Mouse (Mus musculus) lung, embryonic 15.5 days (tissue): ENCODE measurements around the gene Dhrs3. TPM values are rescaled to one million over a fixed set of nuclear protein-coding genes. Genes with fewer than 3 reads are reported as not detected.
A peak's percentile ranks its signal among the peaks of the same experiment; 100 is the strongest.

ENCODE experiments used
- ATAC-seq: fragments of 200-750 bp; cut with Nextera tagmentation; 2 replicates; pipeline ENCODE4 v1.8.0; 2017; ENCODE audit warnings: moderate number of reproducible peaks, borderline replicate concordance; ENCODE audit not compliant: low FRiP score, low TSS enrichment; ENCODE audit errors: extremely low read depth
- H3K27ac ChIP-seq: fragments of 300-500 bp; sonication (generic); 2 replicates; pipeline ENCODE4 v1.5.1; 2015; ENCODE audit warnings: moderate library complexity, mild to moderate bottlenecking, inconsistent platforms
- H3K27me3 ChIP-seq: fragments of 300-500 bp; sonication (generic); 2 replicates; pipeline ENCODE4 v1.6.1; 2015; ENCODE audit warnings: inconsistent platforms
- H3K36me3 ChIP-seq: fragments of 300-500 bp; sonication (generic); 2 replicates; pipeline ENCODE4 v1.6.1; 2015; ENCODE audit warnings: inconsistent platforms
- H3K4me1 ChIP-seq: fragments of 300-500 bp; sonication (generic); 2 replicates; pipeline ENCODE4 v1.6.1; 2015; ENCODE audit warnings: inconsistent platforms
- H3K4me2 ChIP-seq: fragments of 300-500 bp; sonication (generic); 2 replicates; pipeline ENCODE4 v1.6.1; 2015; ENCODE audit warnings: inconsistent platforms, mild to moderate bottlenecking, moderate library complexity
- H3K4me3 ChIP-seq: fragments of 300-500 bp; sonication (generic); 2 replicates; pipeline ENCODE4 v1.5.1; 2015; ENCODE audit warnings: mild to moderate bottlenecking, inconsistent platforms
- H3K9ac ChIP-seq: fragments of 300-500 bp; sonication (generic); 2 replicates; pipeline ENCODE4 v1.6.1; 2015; ENCODE audit warnings: inconsistent platforms
- H3K9me3 ChIP-seq: fragments of 300-500 bp; sonication (generic); 2 replicates; pipeline ENCODE4 v1.6.1; 2016; ENCODE audit warnings: inconsistent platforms
- WGBS: fragments of 180-500 bp; shearing (Covaris S2); methylation state at CpG from one replicate; pipeline ENCODE4 v1.1.7; 2015; 5-methylcytosine and 5-hydroxymethylcytosine counted together
- polyA plus RNA-seq: library from polyadenylated mRNA; unstranded; fragments of >200 nt; fragmentation: Nextera tagmentation; extraction: Ambion mirVana; gene quantifications from 2 replicates; pipeline ENCODE4 v1.2.1, GENCODE M21; 2015

Dhrs3 gene
- polyA plus RNA-seq, 1 experiment from 2014 or later = 53.0 TPM

GRCm38 (mm10) chr4:144947738-144948390 is 55.2 kb downstream of the Dhrs3 start:
- H3K9me3 ChIP-seq = no peaks in the 10 kb centered on the region
- no peaks in the 10 kb centered on the region for H3K36me3 ChIP-seq
- H3K4me2 ChIP-seq = no peak overlapping the region
- peaks cover 29% of the 10 kb centered on the region for H3K4me1 ChIP-seq
- H3K4me3 ChIP-seq = no peak overlapping the region
- ATAC-seq = peak; percentile 10; the same call in 1 of the 2 replicates
- H3K27me3 ChIP-seq = no peaks in the 10 kb centered on the region
- H3K27ac ChIP-seq = peak overlapping the region; percentile 4
- no peak overlapping the region for H3K9ac ChIP-seq
- WGBS = 41% methylated on average over 6 of the region's 6 CpGs

- Histone ChIP-seq H3K4me2 (no peak overlapping the region), H3K4me3 (no peak overlapping the region), H3K27ac (peak overlapping the region; percentile 64), H3K27me3 (no peaks in the 10 kb centered on the region), H3K36me3 (no peaks in the 10 kb centered on the region), H3K9ac (0 out of 2 replicates have a peak overlapping the region, but pooled peaks have one; percentile 2), H3K4me1 (peaks cover 29% of the 10 kb centered on the region), H3K9me3 (no peaks in the 10 kb centered on the region)
- 12% methylated on average over 9 of the region's 9 CpGs for WGBS
- peak; percentile 88 for ATAC-seq
Measured at GRCm38 (mm10) chr4:144949441-144950326, 57.1 kb downstream of the Dhrs3 start.

- H3K27ac ChIP-seq = peak overlapping the region; percentile 64; the same call in 1 of the 2 replicates
- no peaks in the 10 kb centered on the region for H3K27me3 ChIP-seq
- H3K9me3 ChIP-seq = no peaks in the 10 kb centered on the region
- H3K4me2 ChIP-seq = no peak overlapping the region
- ATAC-seq = 0 out of 2 replicates have a peak, but pooled peaks have one; percentile 0
- H3K36me3 ChIP-seq = no peaks in the 10 kb centered on the region
- peaks cover 29% of the 10 kb centered on the region for H3K4me1 ChIP-seq
- no peak overlapping the region for H3K4me3 ChIP-seq
- H3K9ac ChIP-seq = no peak overlapping the region
- WGBS = 49% methylated on average over 3 of the region's 3 CpGs
Measured at GRCm38 (mm10) chr4:144950327-144950711, 57.7 kb downstream of the Dhrs3 start.

GRCm38 (mm10) chr4:144950883-144951282 is 58.3 kb downstream of the Dhrs3 start:
- Histone ChIP-seq H3K36me3 (no peaks in the 10 kb centered on the region), H3K4me1 (peaks cover 29% of the 10 kb centered on the region), H3K9me3 (no peaks in the 10 kb centered on the region), H3K27me3 (no peaks in the 10 kb centered on the region), H3K9ac (no peak overlapping the region), H3K4me2 (no peak overlapping the region), H3K27ac (no peak overlapping the region), H3K4me3 (no peak overlapping the region)
- ATAC-seq = no peak
- WGBS = 85% methylated on average over 3 of the region's 3 CpGs

GRCm38 (mm10) chr4:144951859-144952258 is 59.2 kb downstream of the Dhrs3 start:
- H3K27me3 ChIP-seq = no peaks in the 10 kb centered on the region
- H3K27ac ChIP-seq = no peak overlapping the region

GRCm38 (mm10) chr4:144953421-144953820 is 60.8 kb downstream of the Dhrs3 start:
- H3K27me3 ChIP-seq = no peaks in the 10 kb centered on the region
- no peak overlapping the region for H3K9ac ChIP-seq
- H3K4me2 ChIP-seq = no peak overlapping the region
- ATAC-seq = no peak
- H3K27ac ChIP-seq = no peak overlapping the region
- H3K4me3 ChIP-seq = no peak overlapping the region
- H3K4me1 ChIP-seq = peaks cover 25% of the 10 kb centered on the region
- H3K9me3 ChIP-seq = no peaks in the 10 kb centered on the region
- no peaks in the 10 kb centered on the region for H3K36me3 ChIP-seq
- 85% methylated on average over 1 of the region's 1 CpGs for WGBS

More at GRCm38 (mm10) chr4:144951859-144952258, 59.2 kb downstream of the Dhrs3 start:
- no peak overlapping the region for H3K4me2 ChIP-seq
- ATAC-seq = no peak
- H3K9ac ChIP-seq = no peak overlapping the region
- H3K9me3 ChIP-seq = no peaks in the 10 kb centered on the region
- peaks cover 29% of the 10 kb centered on the region for H3K4me1 ChIP-seq
- 44% methylated on average over 7 of the region's 7 CpGs for WGBS
- H3K4me3 ChIP-seq = no peak overlapping the region
- H3K36me3 ChIP-seq = no peaks in the 10 kb centered on the region

GRCm38 (mm10) chr4:144955863-144956262 is 63.2 kb downstream of the Dhrs3 start:
- Histone ChIP-seq H3K4me2 (no peak overlapping the region), H3K9me3 (no peaks in the 10 kb centered on the region), H3K9ac (no peak overlapping the region), H3K36me3 (no peaks in the 10 kb centered on the region), H3K4me1 (peaks cover 11% of the 10 kb centered on the region; the same call in 1 of the 2 replicates), H3K27me3 (no peaks in the 10 kb centered on the region), H3K27ac (no peak overlapping the region), H3K4me3 (no peak overlapping the region)
- WGBS = 61% methylated on average over 1 of the region's 1 CpGs
- no peak for ATAC-seq

- no peaks in the 10 kb centered on the region for H3K9me3 ChIP-seq
- H3K4me2 ChIP-seq = no peak overlapping the region
- H3K27me3 ChIP-seq = no peaks in the 10 kb centered on the region
- ATAC-seq = no peak
- H3K36me3 ChIP-seq = no peaks in the 10 kb centered on the region
- H3K9ac ChIP-seq = no peak overlapping the region
- H3K4me3 ChIP-seq = no peak overlapping the region
- H3K4me1 ChIP-seq = peaks cover 11% of the 10 kb centered on the region; the same call in 1 of the 2 replicates
- WGBS = 11% methylated on average over 1 of the region's 1 CpGs
- no peak overlapping the region for H3K27ac ChIP-seq
Measured at GRCm38 (mm10) chr4:144956293-144956692, 63.7 kb downstream of the Dhrs3 start.

- no peaks in the 10 kb centered on the region for H3K27me3 ChIP-seq
- no peak overlapping the region for H3K4me2 ChIP-seq
- H3K36me3 ChIP-seq = no peaks in the 10 kb centered on the region
- no peak overlapping the region for H3K4me3 ChIP-seq
- no peaks in the 10 kb centered on the region for H3K9me3 ChIP-seq
- no peak overlapping the region for H3K27ac ChIP-seq
- no peak overlapping the region for H3K9ac ChIP-seq
- peaks cover 11% of the 10 kb centered on the region; the same call in 1 of the 2 replicates for H3K4me1 ChIP-seq
- ATAC-seq = no peak
- WGBS = 62% methylated on average over 4 of the region's 4 CpGs
Measured at GRCm38 (mm10) chr4:144957186-144957585, 64.6 kb downstream of the Dhrs3 start.

- peaks cover 11% of the 10 kb centered on the region; the same call in 1 of the 2 replicates for H3K4me1 ChIP-seq
- no peaks in the 10 kb centered on the region for H3K9me3 ChIP-seq
- no peak overlapping the region for H3K4me2 ChIP-seq
- H3K9ac ChIP-seq = no peak overlapping the region
- no peak for ATAC-seq
- H3K4me3 ChIP-seq = no peak overlapping the region
- WGBS = 58% methylated on average over 2 of the region's 2 CpGs
- no peak overlapping the region for H3K27ac ChIP-seq
- H3K36me3 ChIP-seq = no peaks in the 10 kb centered on the region
- H3K27me3 ChIP-seq = no peaks in the 10 kb centered on the region
Measured at GRCm38 (mm10) chr4:144957721-144958120, 65.1 kb downstream of the Dhrs3 start.

- WGBS = 49% methylated on average over 8 of the region's 8 CpGs
- H3K4me1 ChIP-seq = peaks cover 14% of the 10 kb centered on the region; the same call in 1 of the 2 replicates
- no peak overlapping the region for H3K27ac ChIP-seq
- ATAC-seq = peak; percentile 12; the same call in 1 of the 2 replicates
- no peak overlapping the region for H3K4me2 ChIP-seq
- H3K27me3 ChIP-seq = no peaks in the 10 kb centered on the region
- no peak overlapping the region for H3K9ac ChIP-seq
- no peaks in the 10 kb centered on the region for H3K9me3 ChIP-seq
- no peaks in the 10 kb centered on the region for H3K36me3 ChIP-seq
- H3K4me3 ChIP-seq = no peak overlapping the region
Measured at GRCm38 (mm10) chr4:144960188-144960904, 67.7 kb downstream of the Dhrs3 start.
